Mouse (Mus musculus) MEL (cell line): Measurements from ENCODE around the gene Cables2. TPM values are rescaled to one million over a fixed set of nuclear protein-coding genes. Genes with fewer than 3 reads are reported as not detected.

ENCODE experiments used
- DNase-seq: peaks from one replicate; pipeline ENCODE4 v3.0.0; 2011; ENCODE audit warnings: low read depth, low spot score
- H3K27ac ChIP-seq: 2 replicates; pipeline ENCODE4 v1.5.1; 2012; ENCODE audit warnings: low read depth, mild to moderate bottlenecking, control low read depth, low read length, moderate library complexity; ENCODE audit not compliant: control insufficient read depth
- H3K27me3 ChIP-seq, 2 experiments: fragments of 150-350 bp in 1 of 2; sonication (generic) in 1 of 2; 2 replicates each; pipeline ENCODE4 v1.6.1; 2012; ENCODE audit warnings: low read length in 2 of 2, mild to moderate bottlenecking in 2 of 2, improper control_type of control experiment in 1 of 2, moderate library complexity in 1 of 2; ENCODE audit not compliant: insufficient read depth in 2 of 2, control insufficient read depth in 1 of 2
- H3K36me3 ChIP-seq, 2 experiments: 2 replicates each; pipeline ENCODE4 v1.6.1; 2012 to 2014; ENCODE audit warnings: low read length in 2 of 2, improper control_type of control experiment in 1 of 2, inconsistent platforms in 1 of 2, mild to moderate bottlenecking in 1 of 2; ENCODE audit not compliant: insufficient read depth in 2 of 2, control insufficient read depth in 1 of 2
- H3K4me1 ChIP-seq, 2 experiments: fragments of 150-350 bp in 1 of 2; sonication (generic) in 1 of 2; 2 replicates each; pipeline ENCODE4 v1.6.1; 2012; ENCODE audit warnings: low read length in 2 of 2, improper control_type of control experiment in 1 of 2, mild to moderate bottlenecking in 1 of 2; ENCODE audit not compliant: insufficient read depth in 2 of 2, control insufficient read depth in 1 of 2
- H3K4me3 ChIP-seq, 2 experiments: fragments of 150-350 bp in 1 of 2; sonication (generic) in 1 of 2; 2 replicates each; pipeline ENCODE4 v1.5.1; 2012; ENCODE audit warnings: low read depth in 2 of 2, low read length in 2 of 2, mild to moderate bottlenecking in 2 of 2, moderate library complexity in 2 of 2, control low read depth in 1 of 2, improper control_type of control experiment in 1 of 2; ENCODE audit not compliant: control insufficient read depth in 1 of 2, insufficient read depth in 1 of 2
- H3K79me2 ChIP-seq: 2 replicates; pipeline ENCODE4 v1.6.1; 2012; ENCODE audit warnings: mild to moderate bottlenecking, low read length, moderate library complexity; ENCODE audit not compliant: control insufficient read depth, poor library complexity, insufficient read depth
- H3K9ac ChIP-seq: 2 replicates; pipeline ENCODE4 v1.6.1; 2012; ENCODE audit warnings: low read depth, mild to moderate bottlenecking, control low read depth, low read length, moderate library complexity; ENCODE audit not compliant: control insufficient read depth, poor library complexity, severe bottlenecking
- H3K9me3 ChIP-seq: fragments of 150-350 bp; sonication (generic); replicated peaks from 2 replicates; pipeline ENCODE4 v1.6.1; 2012; ENCODE audit warnings: mild to moderate bottlenecking, low read length, improper control_type of control experiment, moderate library complexity; ENCODE audit not compliant: insufficient read depth
- BHLHE40 ChIP-seq: IDR thresholded peaks from 2 replicates; pipeline ENCODE4 v1.6.1; 2012; ENCODE audit warnings: low read depth, mild to moderate bottlenecking, inconsistent platforms, low read length, improper control_type of control experiment, borderline replicate concordance
- CHD1 ChIP-seq: IDR thresholded peaks from 2 replicates; pipeline ENCODE4 v1.6.1; 2012; ENCODE audit warnings: low read depth, mild to moderate bottlenecking, inconsistent platforms, low read length, improper control_type of control experiment
- CTCF ChIP-seq, 3 experiments: IDR thresholded peaks in 2 of 3; conservative IDR thresholded peaks in 1 of 3; 2 replicates each; pipeline ENCODE4 v1.5.1; 2011 to 2012; ENCODE audit warnings: low read length in 3 of 3, low read depth in 2 of 3, mild to moderate bottlenecking in 2 of 3, improper control_type of control experiment in 1 of 3, inconsistent platforms in 1 of 3, mixed read lengths in 1 of 3, moderate library complexity in 1 of 3; ENCODE audit not compliant: control insufficient read depth in 1 of 3, insufficient read depth in 1 of 3, poor library complexity in 1 of 3, severe bottlenecking in 1 of 3
- E2F4 ChIP-seq: IDR thresholded peaks from 2 replicates; pipeline ENCODE4 v1.6.1; 2011; ENCODE audit warnings: low read depth, low read length, improper control_type of control experiment, borderline replicate concordance
- HCFC1 ChIP-seq: IDR thresholded peaks from 2 replicates; pipeline ENCODE4 v1.6.1; 2012; ENCODE audit warnings: low read depth, mild to moderate bottlenecking, inconsistent platforms, low read length, improper control_type of control experiment, moderate library complexity
- KAT2A ChIP-seq: conservative IDR thresholded peaks from 2 replicates; pipeline ENCODE4 v1.6.1; 2012; ENCODE audit warnings: low read depth, low read length, improper control_type of control experiment, inconsistent platforms
- MAFK ChIP-seq: IDR thresholded peaks from 2 replicates; pipeline ENCODE4 v1.6.1; 2011; ENCODE audit warnings: low read depth, mild to moderate bottlenecking, low read length, improper control_type of control experiment, borderline replicate concordance
- MYC ChIP-seq: IDR thresholded peaks from 2 replicates; pipeline ENCODE4 v1.6.1; 2011; ENCODE audit warnings: low read depth, mild to moderate bottlenecking, low read length, improper control_type of control experiment, moderate library complexity
- POLR2AphosphoS5 ChIP-seq: IDR thresholded peaks from 2 replicates; pipeline ENCODE4 v1.6.1; 2012; ENCODE audit warnings: low read depth, borderline replicate concordance, mild to moderate bottlenecking, inconsistent platforms, low read length, moderate library complexity, mixed read lengths
- RCOR1 ChIP-seq: IDR thresholded peaks from 2 replicates; pipeline ENCODE4 v1.6.1; 2012; ENCODE audit warnings: low read depth, mild to moderate bottlenecking, inconsistent platforms, low read length, improper control_type of control experiment
- SIN3A ChIP-seq: IDR thresholded peaks from 2 replicates; pipeline ENCODE4 v1.6.1; 2012; ENCODE audit warnings: low read length, improper control_type of control experiment, inconsistent platforms
- SMC3 ChIP-seq: IDR thresholded peaks from 2 replicates; pipeline ENCODE4 v1.6.1; 2011; ENCODE audit warnings: low read depth, low read length, improper control_type of control experiment
- TAL1 ChIP-seq: IDR thresholded peaks from 2 replicates; pipeline ENCODE4 v1.6.1; 2012; ENCODE audit warnings: mild to moderate bottlenecking, inconsistent platforms, low read length, moderate library complexity, mixed read lengths
- TCF12 ChIP-seq: IDR thresholded peaks from 2 replicates; pipeline ENCODE4 v1.6.1; 2014; ENCODE audit warnings: low read depth, mild to moderate bottlenecking, inconsistent platforms, low read length, improper control_type of control experiment, moderate library complexity
- USF1 ChIP-seq: IDR thresholded peaks from 2 replicates; pipeline ENCODE4 v1.6.1; 2014; ENCODE audit warnings: low read depth, mild to moderate bottlenecking, inconsistent platforms, low read length, improper control_type of control experiment, moderate library complexity
- USF2 ChIP-seq, 2 experiments: IDR thresholded peaks; 2 replicates each; pipeline ENCODE4 v1.6.1; 2011 to 2012; ENCODE audit warnings: improper control_type of control experiment in 2 of 2, low read length in 2 of 2, borderline replicate concordance in 1 of 2, inconsistent platforms in 1 of 2, low read depth in 1 of 2, mild to moderate bottlenecking in 1 of 2; ENCODE audit not compliant: insufficient read depth in 1 of 2
- ZC3H11A ChIP-seq: IDR thresholded peaks from 2 replicates; pipeline ENCODE4 v1.6.1; 2012; ENCODE audit warnings: low read depth, mild to moderate bottlenecking, inconsistent platforms, low read length, improper control_type of control experiment
- ZKSCAN1 ChIP-seq: IDR thresholded peaks from 2 replicates; pipeline ENCODE4 v1.6.1; 2012; ENCODE audit warnings: low read depth, mild to moderate bottlenecking, inconsistent platforms, low read length, improper control_type of control experiment, moderate library complexity
- ZNF384 ChIP-seq: IDR thresholded peaks from 2 replicates; pipeline ENCODE4 v1.6.1; 2012; ENCODE audit warnings: low read depth, mild to moderate bottlenecking, inconsistent platforms, low read length, improper control_type of control experiment
- polyA plus RNA-seq, 2 experiments: library from polyadenylated mRNA; stranded (reverse) in 1 of 2; unstranded in 1 of 2; fragments of >175 nt in 1 of 2; fragments of >200 nt in 1 of 2; gene quantifications; 2 replicates each; pipeline versions ENCODE4 v1.2.1 to v1.2.4; 2012; ENCODE audit warnings: low replicate concordance in 2 of 2, low read depth in 1 of 2; ENCODE audit not compliant: insufficient read length in 2 of 2, insufficient read depth in 1 of 2, missing spikeins in 1 of 2
- total RNA-seq: library from RNA; depleted of rRNA; stranded (reverse); fragments of 300-350 nt; gene quantifications from 2 replicates; pipeline ENCODE4 v1.2.3, GENCODE M21; 2012

The Cables2 gene
- total and polyA plus RNA-seq, 3 experiments: 10.7 to 16.7 TPM; not detected in 1

DNA sequence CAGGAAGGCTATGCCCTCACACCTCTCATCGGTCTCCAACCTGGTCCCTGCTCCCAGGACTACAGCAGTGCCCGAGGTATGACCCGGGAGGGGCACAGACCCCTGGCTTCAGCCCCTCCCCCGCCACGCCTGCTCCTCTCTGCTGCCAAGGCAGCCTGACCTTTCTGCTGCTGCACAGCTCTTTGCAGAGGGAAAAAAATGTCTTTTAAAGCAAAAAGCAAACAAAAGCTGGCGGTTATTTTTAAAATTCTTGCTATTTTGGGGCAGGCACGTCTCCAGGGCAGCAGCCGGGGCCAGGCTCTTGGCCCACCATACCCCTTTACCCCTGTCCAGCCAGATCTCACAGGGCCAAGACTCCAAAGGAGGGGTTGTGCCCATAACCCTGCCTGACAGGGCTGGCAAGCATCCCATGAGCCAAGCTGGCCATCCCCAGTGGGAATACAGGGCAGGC lies 58.3 kb downstream of the Cables2 start:
- no peak overlapping the region for H3K4me3 ChIP-seq
- no peak overlapping the region for H3K27ac ChIP-seq
- no peaks in the 10 kb centered on the region for H3K9me3 ChIP-seq
- no peak overlapping the region for H3K9ac ChIP-seq
- TF ChIP-seq POLR2AphosphoS5 (no peak), MYC (no peak), MAFK (no peak), KAT2A (no peak), ZC3H11A (no peak), USF1 (no peak), USF2 (IDR thresholded peaks at IDR 0.05; ENCODE audit: borderline replicate concordance in 1 of 2, insufficient read depth in 1 of 2, low read depth in 1 of 2, low read length in 2 of 2) (no peak), HCFC1 (no peak), ZNF384 (no peak), RCOR1 (no peak), TAL1 (no peak), SMC3 (no peak), CHD1 (no peak), TCF12 (no peak), SIN3A (no peak), BHLHE40 (no peak), E2F4 (no peak), ZKSCAN1 (no peak)
- H3K4me1 ChIP-seq: no peaks in the 10 kb centered on the region
- no peaks in the 10 kb centered on the region for H3K27me3 ChIP-seq
- no peak for DNase-seq
- H3K79me2 ChIP-seq: no peaks in the 10 kb centered on the region
- H3K36me3 ChIP-seq: no peaks in the 10 kb centered on the region

DNA sequence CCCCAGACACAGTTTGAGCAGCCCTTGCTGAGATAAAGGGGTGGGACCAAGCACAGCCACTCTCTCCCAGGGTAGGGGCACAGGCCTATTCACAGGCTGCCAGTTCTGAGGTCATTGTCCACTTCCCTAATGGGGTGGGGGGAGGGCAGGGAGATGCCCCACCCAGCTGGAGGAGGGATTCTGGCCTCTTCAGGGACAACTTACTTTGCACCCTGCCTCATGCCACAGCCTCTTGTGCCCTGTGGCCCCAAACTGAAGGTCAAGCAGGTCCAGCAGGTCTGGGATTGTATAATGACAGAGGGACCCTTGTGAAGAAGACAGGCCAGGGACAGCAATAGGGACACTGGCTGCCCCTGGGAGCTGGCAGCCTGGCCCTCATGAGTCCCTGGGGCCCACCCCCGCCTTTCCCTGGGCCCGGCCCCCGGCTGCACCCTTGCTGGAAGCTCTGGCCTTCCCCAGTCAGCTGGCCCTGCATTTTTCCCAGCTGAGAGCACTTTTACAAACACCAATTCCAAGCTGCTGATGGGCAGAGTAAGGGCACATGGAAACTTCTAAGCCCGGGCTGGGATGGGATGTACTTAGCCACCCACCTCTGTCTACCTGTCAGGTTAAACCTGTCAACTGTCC lies 58.8 kb downstream of the Cables2 start:
- H3K36me3 ChIP-seq: no peaks in the 10 kb centered on the region
- H3K4me1 ChIP-seq: 0 out of 4 replicates have a peak, but pooled peaks cover 0 to under 1% of the 10 kb centered on the region in 2 experiments
- H3K27ac ChIP-seq: no peak overlapping the region
- H3K27me3 ChIP-seq: no peaks in the 10 kb centered on the region
- no peak for DNase-seq
- no peak overlapping the region for H3K9ac ChIP-seq
- H3K4me3 ChIP-seq: no peak overlapping the region
- TF ChIP-seq SIN3A (no peak), CTCF (IDR thresholded peaks at IDR 0.05 in 2 of 3, conservative IDR thresholded peaks at IDR 0.05 in 1 of 3; ENCODE audit: control insufficient read depth in 1 of 3, insufficient read depth in 1 of 3, low read depth in 2 of 3, low read length in 3 of 3, poor library complexity in 1 of 3, severe bottlenecking in 1 of 3) (no peak)
- TF ChIP-seq, all 39 proteins: peak for 0
- Histone ChIP-seq H3K9me3 (no peaks in the 10 kb centered on the region), H3K79me2 (no peaks in the 10 kb centered on the region)
